Mouse (Mus musculus) heart, embryonic 15.5 days (tissue): Measurements from ENCODE around the gene Fbxo36. TPM values are rescaled to one million over a fixed set of nuclear protein-coding genes. Genes with fewer than 3 reads are reported as not detected.

Source experiments
- ATAC-seq: fragments of 200-750 bp; cut with Nextera tagmentation; replicated peaks from 2 replicates; pipeline ENCODE4 v1.8.0; 2017; ENCODE audit warnings: low read depth, moderate TSS enrichment; ENCODE audit not compliant: insufficient number of reproducible peaks, insufficient read depth, low FRiP score
- H3K27ac ChIP-seq: fragments of 300-500 bp; sonication (generic); 2 replicates; pipeline ENCODE4 v1.5.1; 2015; ENCODE audit warnings: mild to moderate bottlenecking, inconsistent platforms
- H3K27me3 ChIP-seq: fragments of 300-500 bp; sonication (generic); 2 replicates; pipeline ENCODE4 v1.6.1; 2015; ENCODE audit warnings: inconsistent platforms
- H3K36me3 ChIP-seq: fragments of 300-500 bp; sonication (generic); 2 replicates; pipeline ENCODE4 v1.6.1; 2015; ENCODE audit warnings: mild to moderate bottlenecking, inconsistent platforms
- H3K4me1 ChIP-seq: fragments of 300-500 bp; sonication (generic); replicated peaks from 2 replicates; pipeline ENCODE4 v1.6.1; 2015; ENCODE audit warnings: inconsistent platforms
- H3K4me2 ChIP-seq: fragments of 300-500 bp; sonication (generic); 2 replicates; pipeline ENCODE4 v1.6.1; 2015; ENCODE audit warnings: inconsistent platforms, mild to moderate bottlenecking, moderate library complexity
- H3K4me3 ChIP-seq: fragments of 300-500 bp; sonication (generic); 2 replicates; pipeline ENCODE4 v1.5.1; 2015; ENCODE audit warnings: mild to moderate bottlenecking, inconsistent platforms
- H3K9ac ChIP-seq: fragments of 300-500 bp; sonication (generic); 2 replicates; pipeline ENCODE4 v1.6.1; 2015; ENCODE audit warnings: mild to moderate bottlenecking, inconsistent platforms
- H3K9me3 ChIP-seq: fragments of 300-500 bp; sonication (generic); replicated peaks from 2 replicates; pipeline ENCODE4 v1.6.1; 2016; ENCODE audit warnings: inconsistent platforms
- WGBS: fragments of 180-500 bp; shearing (Covaris S2); methylation state at CpG from one replicate; pipeline ENCODE4 v1.1.7; 2015; ENCODE audit warnings: mixed read lengths; 5-methylcytosine and 5-hydroxymethylcytosine counted together
- polyA plus RNA-seq: library from polyadenylated mRNA; unstranded; fragments of >200 nt; fragmentation: Nextera tagmentation; extraction: Ambion mirVana; gene quantifications from 2 replicates; pipeline ENCODE4 v1.2.1, GENCODE M21; 2015

The Fbxo36 gene
- polyA plus RNA-seq, 1 experiment from 2014 or later: 6.8 TPM

DNA sequence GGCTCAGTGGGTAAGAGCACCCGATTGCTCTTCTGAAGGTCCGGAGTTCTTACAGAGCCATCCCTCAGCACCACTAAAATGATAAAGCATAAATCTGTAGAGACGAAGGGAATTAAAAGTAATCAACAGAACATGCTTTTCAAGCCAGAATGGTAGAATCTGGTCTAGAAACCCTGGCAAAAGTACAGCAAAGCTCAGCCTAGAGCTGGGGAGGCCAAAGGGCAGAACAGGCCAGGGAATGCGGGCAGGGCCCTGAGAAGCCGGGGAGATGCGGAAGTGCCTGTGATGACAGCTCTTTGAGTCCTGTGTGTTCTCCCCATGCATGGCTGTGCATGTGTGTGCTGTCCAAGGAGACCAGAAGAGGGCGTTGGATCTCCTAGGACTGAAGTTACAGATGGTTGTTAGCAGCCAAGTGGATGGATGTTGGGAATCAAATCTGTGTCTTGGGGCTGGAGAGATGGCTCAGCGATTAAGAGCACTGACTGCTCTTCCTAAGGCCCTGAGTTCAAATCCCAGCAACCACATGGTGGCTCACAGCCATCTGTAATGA lies 40.0 kb downstream of the Fbxo36 start:
- no peak for ATAC-seq
- no peak overlapping the region for H3K9ac ChIP-seq

GRCm38 (mm10) chr1:84881248-84882065 lies 41.8 kb downstream of the Fbxo36 start:
- no peaks in the 10 kb centered on the region for H3K4me1 ChIP-seq
- H3K27me3 ChIP-seq: no peaks in the 10 kb centered on the region
- H3K4me2 ChIP-seq: no peak overlapping the region
- WGBS: 64% methylated on average over 11 of the region's 11 CpGs
- H3K27ac ChIP-seq: no peak overlapping the region
- no peaks in the 10 kb centered on the region for H3K9me3 ChIP-seq
- no peaks in the 10 kb centered on the region for H3K36me3 ChIP-seq
- no peak for ATAC-seq
- no peak overlapping the region for H3K4me3 ChIP-seq
- no peak overlapping the region for H3K9ac ChIP-seq

More for the DNA sequence above, 40.0 kb downstream of the Fbxo36 start:
- Histone ChIP-seq H3K9me3 (no peaks in the 10 kb centered on the region), H3K4me3 (no peak overlapping the region), H3K4me1 (no peaks in the 10 kb centered on the region), H3K4me2 (no peak overlapping the region), H3K27me3 (no peaks in the 10 kb centered on the region), H3K36me3 (no peaks in the 10 kb centered on the region), H3K27ac (no peak overlapping the region)
- WGBS: 93% methylated on average over 8 of the region's 8 CpGs

DNA sequence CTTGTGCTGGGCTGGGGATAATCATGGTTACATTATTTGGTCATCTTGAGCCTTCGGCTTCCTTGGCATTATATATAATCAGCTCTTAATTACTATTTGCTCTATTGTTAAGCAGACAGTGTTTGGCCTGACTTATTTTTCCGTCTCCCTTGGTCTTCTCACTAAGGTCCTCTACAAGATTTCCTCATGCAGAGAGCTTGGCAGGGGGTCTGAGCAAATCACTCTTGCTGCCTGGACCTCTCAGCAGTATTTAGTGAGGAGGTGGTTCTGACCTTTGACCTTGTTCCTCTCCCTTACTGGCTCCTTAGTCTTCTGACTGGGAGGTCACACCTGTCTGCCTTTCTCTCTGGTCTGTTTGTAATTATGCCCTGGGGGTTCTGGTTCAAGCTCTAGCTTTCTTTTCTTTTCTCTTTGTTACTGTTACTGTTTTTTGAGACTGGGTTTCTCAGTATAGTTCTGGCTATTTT lies 42.5 kb downstream of the Fbxo36 start:
- 74% methylated on average over 2 of the region's 2 CpGs for WGBS

GRCm38 (mm10) chr1:84882937-84883336 lies 43.3 kb downstream of the Fbxo36 start:
- Histone ChIP-seq H3K4me2 (no peak overlapping the region), H3K9me3 (no peaks in the 10 kb centered on the region), H3K36me3 (no peaks in the 10 kb centered on the region), H3K9ac (no peak overlapping the region), H3K27ac (no peak overlapping the region), H3K4me3 (no peak overlapping the region), H3K4me1 (no peaks in the 10 kb centered on the region), H3K27me3 (no peaks in the 10 kb centered on the region)
- no peak for ATAC-seq
- WGBS: 92% methylated on average over 4 of the region's 4 CpGs

More for the DNA sequence above, 42.5 kb downstream of the Fbxo36 start:
- Histone ChIP-seq H3K36me3 (no peaks in the 10 kb centered on the region), H3K9ac (no peak overlapping the region), H3K27ac (no peak overlapping the region), H3K4me2 (no peak overlapping the region), H3K4me3 (no peak overlapping the region), H3K27me3 (no peaks in the 10 kb centered on the region), H3K4me1 (no peaks in the 10 kb centered on the region), H3K9me3 (no peaks in the 10 kb centered on the region)
- ATAC-seq: no peak

DNA sequence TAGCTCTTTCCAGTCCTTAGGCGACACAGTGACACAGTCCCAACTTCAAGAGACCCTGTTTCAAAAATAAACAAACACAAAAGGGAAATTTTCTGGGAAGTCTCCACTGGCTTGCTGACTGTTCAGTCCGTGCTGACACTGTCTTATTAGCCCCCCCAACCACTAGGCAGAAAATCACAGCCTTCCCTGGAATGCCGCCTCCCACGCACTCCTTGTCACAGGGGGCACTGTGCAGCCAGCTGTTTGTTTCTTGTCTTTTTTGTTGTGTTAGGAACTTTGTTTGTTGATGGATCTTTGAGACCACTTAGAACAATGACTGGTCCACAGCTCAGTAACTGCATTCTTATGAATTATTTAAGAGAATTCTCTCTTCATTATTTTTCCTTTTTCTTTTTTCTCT lies 44.2 kb downstream of the Fbxo36 start:
- WGBS: 58% methylated on average over 4 of the region's 4 CpGs
- H3K27ac ChIP-seq: no peak overlapping the region
- H3K9ac ChIP-seq: no peak overlapping the region
- H3K36me3 ChIP-seq: no peaks in the 10 kb centered on the region
- no peak overlapping the region for H3K4me2 ChIP-seq
- no peak overlapping the region for H3K4me3 ChIP-seq
- no peaks in the 10 kb centered on the region for H3K4me1 ChIP-seq
- ATAC-seq: no peak
- H3K27me3 ChIP-seq: no peaks in the 10 kb centered on the region
- H3K9me3 ChIP-seq: no peaks in the 10 kb centered on the region

DNA sequence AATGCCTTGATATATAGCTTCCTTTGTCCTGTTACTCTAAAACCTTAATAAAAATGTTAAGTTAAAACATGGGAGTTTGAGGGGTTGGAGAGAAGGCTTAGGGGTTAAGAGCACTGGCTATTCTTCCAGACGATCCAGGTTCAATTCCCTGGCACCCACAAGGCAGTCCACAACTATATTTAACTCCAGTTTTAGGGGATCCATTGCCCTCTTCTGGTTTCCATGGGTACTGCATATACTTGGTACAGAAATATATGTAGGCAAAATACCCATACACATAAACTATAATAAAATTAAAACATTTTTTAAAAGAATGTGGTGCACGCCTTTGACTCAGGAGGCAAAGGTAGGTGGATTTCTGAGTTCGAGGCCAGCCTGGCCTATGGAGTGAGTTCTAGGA lies 45.5 kb downstream of the Fbxo36 start:
- Histone ChIP-seq H3K4me3 (no peak overlapping the region), H3K4me1 (no peaks in the 10 kb centered on the region), H3K27me3 (no peaks in the 10 kb centered on the region), H3K36me3 (no peaks in the 10 kb centered on the region), H3K9ac (no peak overlapping the region), H3K9me3 (no peaks in the 10 kb centered on the region), H3K4me2 (no peak overlapping the region), H3K27ac (no peak overlapping the region)
- WGBS: 76% methylated on average over 3 of the region's 3 CpGs
- ATAC-seq: no peak

DNA sequence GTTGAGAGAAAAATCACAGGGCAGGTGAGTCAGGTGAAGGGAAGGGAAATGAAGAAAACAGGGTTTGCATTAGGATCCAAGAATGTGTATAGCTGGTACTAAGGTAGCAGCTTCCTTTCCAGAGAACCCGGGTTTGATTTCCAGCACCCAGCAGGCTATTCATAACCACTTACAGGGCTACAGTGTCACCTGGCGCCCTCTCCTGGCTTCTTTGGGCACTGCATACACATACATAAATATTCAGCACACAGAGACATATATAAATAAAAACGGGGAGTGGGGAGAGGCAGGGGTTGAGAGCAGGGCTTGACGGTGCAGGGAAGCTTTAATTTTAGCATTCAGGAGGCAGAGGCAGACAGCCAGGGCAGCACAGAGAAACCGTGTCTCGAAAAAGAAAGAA lies 46.3 kb downstream of the Fbxo36 start:
- Histone ChIP-seq H3K27ac (no peak overlapping the region), H3K9ac (no peak overlapping the region), H3K9me3 (no peaks in the 10 kb centered on the region), H3K4me1 (no peaks in the 10 kb centered on the region), H3K4me2 (no peak overlapping the region), H3K4me3 (no peak overlapping the region), H3K27me3 (no peaks in the 10 kb centered on the region), H3K36me3 (no peaks in the 10 kb centered on the region)
- ATAC-seq: no peak
- 83% methylated on average over 6 of the region's 6 CpGs for WGBS

DNA sequence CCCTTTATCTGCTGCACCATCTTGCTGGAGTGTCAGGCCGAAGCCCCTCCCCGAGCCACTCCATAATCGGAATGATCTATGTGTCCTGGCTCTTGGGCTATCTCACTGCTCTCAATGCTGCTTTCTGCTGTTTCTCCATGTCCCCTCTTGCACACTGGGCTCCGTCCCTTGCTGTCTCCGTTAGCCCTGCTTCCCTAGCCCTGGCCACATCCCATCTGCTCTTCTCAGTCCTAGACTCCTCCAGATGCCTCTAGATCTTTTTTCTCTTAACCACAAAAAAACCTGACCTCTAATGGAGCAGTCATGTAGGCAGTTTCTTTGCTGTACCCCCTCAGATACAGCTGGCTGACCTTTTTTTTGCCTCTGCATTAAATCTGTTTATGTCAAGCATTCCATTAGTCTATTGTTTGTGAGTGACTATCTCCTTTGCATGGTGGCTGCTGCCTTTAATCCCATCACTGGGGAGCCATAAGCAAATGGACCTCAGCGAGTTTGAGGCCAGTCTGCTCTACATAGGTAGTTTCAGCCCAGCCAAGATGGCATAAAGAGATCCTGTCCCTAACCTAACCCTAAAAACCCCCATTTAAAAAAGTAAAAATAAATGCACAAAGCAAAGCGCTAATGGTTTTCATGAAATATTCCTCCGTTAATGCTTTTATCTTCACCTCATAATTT lies 49.8 kb downstream of the Fbxo36 start:
- no peaks in the 10 kb centered on the region for H3K27me3 ChIP-seq
- H3K9me3 ChIP-seq: no peaks in the 10 kb centered on the region
- H3K27ac ChIP-seq: no peak overlapping the region
- ATAC-seq: no peak
- H3K4me2 ChIP-seq: no peak overlapping the region
- no peak overlapping the region for H3K4me3 ChIP-seq
- no peaks in the 10 kb centered on the region for H3K36me3 ChIP-seq
- H3K4me1 ChIP-seq: no peaks in the 10 kb centered on the region
- no peak overlapping the region for H3K9ac ChIP-seq
- 62% methylated on average over 8 of the region's 8 CpGs for WGBS

GRCm38 (mm10) chr1:84890005-84890393 lies 50.4 kb downstream of the Fbxo36 start:
- Histone ChIP-seq H3K4me2 (no peak overlapping the region), H3K9ac (no peak overlapping the region), H3K27ac (no peak overlapping the region), H3K27me3 (no peaks in the 10 kb centered on the region), H3K4me1 (no peaks in the 10 kb centered on the region), H3K36me3 (no peaks in the 10 kb centered on the region), H3K9me3 (no peaks in the 10 kb centered on the region), H3K4me3 (no peak overlapping the region)
- no peak for ATAC-seq
- 40% methylated on average over 7 of the region's 7 CpGs for WGBS

GRCm38 (mm10) chr1:84890503-84890902 lies 50.9 kb downstream of the Fbxo36 start:
- no peak overlapping the region for H3K27ac ChIP-seq
- H3K9ac ChIP-seq: no peak overlapping the region
- H3K36me3 ChIP-seq: no peaks in the 10 kb centered on the region
- 67% methylated on average over 7 of the region's 7 CpGs for WGBS
- ATAC-seq: no peak
- H3K4me2 ChIP-seq: no peak overlapping the region
- no peaks in the 10 kb centered on the region for H3K4me1 ChIP-seq
- H3K9me3 ChIP-seq: no peaks in the 10 kb centered on the region
- H3K27me3 ChIP-seq: no peaks in the 10 kb centered on the region
- H3K4me3 ChIP-seq: no peak overlapping the region

- no peak overlapping the region for H3K27ac ChIP-seq
- H3K9me3 ChIP-seq: no peaks in the 10 kb centered on the region
- H3K4me3 ChIP-seq: no peak overlapping the region
- no peak overlapping the region for H3K9ac ChIP-seq
- no peaks in the 10 kb centered on the region for H3K27me3 ChIP-seq
- no peak overlapping the region for H3K4me2 ChIP-seq
- no peak for ATAC-seq
- no peaks in the 10 kb centered on the region for H3K4me1 ChIP-seq
- no peaks in the 10 kb centered on the region for H3K36me3 ChIP-seq
- WGBS: 84% methylated on average over 7 of the region's 9 CpGs
Measured at GRCm38 (mm10) chr1:84891746-84892145, 52.1 kb downstream of the Fbxo36 start.
